Mouse (Mus musculus) spleen, adult 2 months (tissue): ENCODE measurements at regions not wholly inside any gene's neighbourhood (a gene's known extent, or its start where the extent isn't known, plus 50 kb on each side); places are given as distances from the start of the nearest gene placed in this dataset.
A peak's percentile ranks its signal among the peaks of the same experiment; 100 is the strongest.

Experiments used
- DNase-seq, 2 experiments: peaks; one replicate each; pipeline versions ENCODE4 v3.0.0 to v3.0.0-alpha.2; 2012 to 2021; ENCODE audit warnings: low spot score in 2 of 2, low read depth in 1 of 2
- H3K27ac ChIP-seq: fragments of 200-500 bp; 2 replicates; pipeline ENCODE4 v1.5.1; 2012; ENCODE audit warnings: low read length, inconsistent platforms; ENCODE audit not compliant: insufficient read depth
- H3K27me3 ChIP-seq: fragments of 200-500 bp; 2 replicates; pipeline ENCODE4 v1.6.1; 2012; ENCODE audit warnings: mild to moderate bottlenecking, moderate library complexity, low read length, inconsistent platforms; ENCODE audit not compliant: control insufficient read depth, insufficient read depth
- H3K36me3 ChIP-seq: fragments of 200-500 bp; 2 replicates; pipeline ENCODE4 v1.6.1; 2012; ENCODE audit warnings: mild to moderate bottlenecking, low read length, inconsistent platforms; ENCODE audit not compliant: control insufficient read depth, insufficient read depth
- H3K4me1 ChIP-seq: fragments of 200-500 bp; 2 replicates; pipeline ENCODE4 v1.6.1; 2011; ENCODE audit warnings: inconsistent platforms; ENCODE audit not compliant: control insufficient read depth, insufficient read depth, insufficient read length
- H3K4me3 ChIP-seq: fragments of 200-500 bp; 2 replicates; pipeline ENCODE4 v1.5.1; 2011; ENCODE audit warnings: mild to moderate bottlenecking, inconsistent platforms; ENCODE audit not compliant: insufficient read depth, insufficient read length; ENCODE audit errors: extremely low read depth
- CTCF ChIP-seq: fragments of 200-500 bp; IDR thresholded peaks from 2 replicates; pipeline ENCODE4 v1.5.1; 2011; ENCODE audit warnings: mild to moderate bottlenecking, inconsistent platforms; ENCODE audit not compliant: insufficient read depth, insufficient read length, insufficient replicate concordance; ENCODE audit errors: extremely low read depth
- POLR2A ChIP-seq: fragments of 200-500 bp; IDR thresholded peaks from 2 replicates; pipeline ENCODE4 v1.6.1; 2011; ENCODE audit warnings: low read depth, low read length, inconsistent platforms
- WGBS: fragments of 180-500 bp; shearing (Covaris S2); methylation state at CpG from one replicate; pipeline ENCODE4 v1.1.7; 2018; 5-methylcytosine and 5-hydroxymethylcytosine counted together

DNA sequence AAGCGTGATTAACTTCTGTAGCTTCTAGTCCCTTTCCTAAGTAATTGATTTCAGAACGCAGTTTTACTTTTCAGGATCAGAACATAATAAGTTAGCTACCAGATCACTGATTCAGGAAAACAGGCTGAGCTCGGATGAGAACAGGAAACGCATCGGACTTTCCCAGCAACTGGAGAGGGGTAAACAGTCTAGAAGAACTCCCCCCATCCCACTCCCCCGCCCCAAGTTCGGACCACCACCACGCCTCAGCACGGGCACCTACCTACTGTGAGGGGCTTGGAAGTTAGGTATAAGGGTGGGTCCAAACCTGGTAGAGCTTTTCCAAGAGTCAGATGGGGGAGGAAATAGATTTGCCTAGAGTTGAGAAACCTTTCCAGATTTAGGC is 76.1 kb downstream of the Kcnrg start:
- no peak for DNase-seq
- peaks cover 26% of the 10 kb centered on the region for H3K4me1 ChIP-seq

DNA sequence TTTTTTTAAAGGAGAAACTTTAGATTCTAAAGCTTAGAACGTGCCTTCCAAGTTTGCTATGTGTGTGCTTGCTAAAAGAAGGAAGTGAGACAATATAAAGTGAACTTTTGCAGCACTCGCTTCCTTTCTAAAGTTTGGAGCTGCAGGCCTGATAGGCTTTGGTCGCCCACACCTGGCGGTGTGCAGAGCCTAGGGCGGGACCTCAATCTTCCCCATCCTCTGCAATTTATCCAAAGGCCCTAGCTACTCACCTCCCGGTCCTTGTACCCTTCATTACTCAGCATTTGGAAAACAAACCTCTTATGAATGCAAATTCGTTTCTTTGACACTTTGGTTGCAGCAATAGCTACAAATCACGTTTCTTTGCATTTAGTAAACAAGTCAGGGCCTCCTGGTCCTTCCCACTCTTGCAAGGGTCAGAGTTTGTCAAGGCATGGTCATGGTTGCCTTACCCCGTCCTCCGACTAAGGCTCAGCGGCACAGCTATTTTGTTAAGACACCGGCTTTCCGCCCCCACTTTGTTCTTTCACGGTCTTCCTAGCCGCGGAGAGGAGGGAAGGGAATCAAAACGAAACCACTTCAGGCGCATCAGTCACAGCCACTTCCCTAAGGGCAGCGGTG is 76.6 kb downstream of the Kcnrg start:
- peaks cover 14% of the 10 kb centered on the region for H3K27me3 ChIP-seq
- H3K4me3 ChIP-seq = peak overlapping the region; percentile 20
- TF ChIP-seq CTCF (no peak), POLR2A (no peak; the same call in 1 of the 2 replicates)
- 4% methylated on average over 19 of the region's 19 CpGs for WGBS
- H3K27ac ChIP-seq = peak overlapping the region; percentile 100
- peak in 1 of 2 experiments; percentile 34 for DNase-seq
- peaks cover 28% of the 10 kb centered on the region for H3K4me1 ChIP-seq
- no peaks in the 10 kb centered on the region for H3K36me3 ChIP-seq

More for the DNA sequence above, 76.1 kb downstream of the Kcnrg start:
- Histone ChIP-seq H3K4me3 (peak overlapping the region; percentile 82), H3K36me3 (no peaks in the 10 kb centered on the region), H3K27ac (peak overlapping the region; percentile 100), H3K27me3 (peaks cover 10% of the 10 kb centered on the region)
- 7% methylated on average over 9 of the region's 9 CpGs for WGBS
- no peak for TF ChIP-seq POLR2A
- TF ChIP-seq CTCF = no peak

DNA sequence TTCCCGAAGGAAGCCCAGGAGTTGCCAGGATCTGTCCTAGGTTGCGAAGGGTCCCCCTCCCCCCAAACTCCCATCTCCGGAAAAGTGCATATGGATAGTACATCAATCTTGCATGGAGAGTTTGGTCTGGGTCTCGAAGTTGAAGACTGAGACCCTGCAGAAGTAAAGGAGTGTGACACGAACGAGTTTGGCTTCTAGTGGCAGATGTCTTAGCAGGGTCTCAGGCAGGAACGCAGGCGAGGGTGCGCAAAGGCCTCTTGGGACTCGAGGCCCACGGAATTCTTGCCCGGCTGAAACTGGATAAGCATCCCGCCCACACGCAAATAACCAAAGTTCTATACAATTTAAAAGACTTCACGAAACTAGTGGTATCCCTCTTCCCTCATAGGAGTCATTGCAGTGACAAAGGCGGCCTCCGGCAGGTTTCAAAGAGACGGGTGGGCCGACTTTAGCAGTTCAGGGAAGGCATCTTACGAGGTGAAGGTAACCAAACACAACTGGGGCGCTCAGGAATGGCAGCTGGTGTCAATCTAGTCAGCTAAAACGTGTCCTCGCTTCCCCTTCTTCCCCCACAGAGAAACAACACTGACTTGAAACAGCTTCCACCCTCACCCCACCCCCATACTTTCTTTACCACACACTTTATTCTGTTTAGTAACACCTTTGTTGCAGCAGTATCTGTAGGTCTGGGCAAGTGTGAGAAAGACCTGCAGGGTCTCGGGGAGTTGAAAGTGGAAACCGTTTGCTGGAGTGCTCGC is 77.4 kb downstream of the Kcnrg start:
- H3K4me3 ChIP-seq = peak overlapping the region; percentile 20; the same call in 1 of the 2 replicates
- DNase-seq = peak in 1 of 2 experiments; percentile 18
- TF ChIP-seq POLR2A (no peak), CTCF (no peak)
- H3K4me1 ChIP-seq = peaks cover 28% of the 10 kb centered on the region
- H3K27me3 ChIP-seq = peaks cover 19% of the 10 kb centered on the region
- WGBS = 41% methylated on average over 26 of the region's 26 CpGs
- peak overlapping the region; percentile 100 for H3K27ac ChIP-seq
- H3K36me3 ChIP-seq = no peaks in the 10 kb centered on the region

DNA sequence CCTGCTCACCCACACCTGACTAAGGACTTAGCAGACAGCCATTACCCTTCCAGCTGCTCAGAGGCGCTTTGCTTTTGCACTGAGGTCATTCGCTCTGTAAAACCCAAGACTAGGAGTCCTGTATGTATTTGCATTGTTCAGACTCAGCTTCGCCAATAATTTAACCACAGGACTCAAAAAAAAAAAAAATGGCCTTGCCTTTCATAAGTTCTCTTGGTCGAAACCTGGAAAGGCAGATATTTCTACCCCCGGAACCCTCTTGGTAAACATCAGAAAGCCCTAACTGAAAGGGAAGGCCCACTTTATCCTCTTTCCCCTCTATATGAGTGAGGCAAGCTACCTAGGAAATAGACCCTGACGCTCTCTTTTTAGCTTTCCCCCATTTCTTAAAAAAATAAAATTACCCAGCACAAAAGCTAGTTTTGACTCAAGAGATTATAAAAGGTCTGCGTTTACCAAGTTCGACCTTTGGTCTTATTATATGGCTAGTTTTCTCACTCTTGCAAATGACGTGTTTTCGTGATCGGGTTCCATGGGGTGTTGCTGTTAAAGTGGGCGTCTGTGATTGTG is 78.1 kb downstream of the Kcnrg start:
- no peak for DNase-seq
- no peaks in the 10 kb centered on the region for H3K36me3 ChIP-seq
- peaks cover 23% of the 10 kb centered on the region for H3K27me3 ChIP-seq
- no peak overlapping the region for H3K27ac ChIP-seq
- peaks cover 28% of the 10 kb centered on the region for H3K4me1 ChIP-seq
- no peak for TF ChIP-seq POLR2A
- no peak for TF ChIP-seq CTCF
- H3K4me3 ChIP-seq = no peak overlapping the region
- 85% methylated on average over 12 of the region's 12 CpGs for WGBS

DNA sequence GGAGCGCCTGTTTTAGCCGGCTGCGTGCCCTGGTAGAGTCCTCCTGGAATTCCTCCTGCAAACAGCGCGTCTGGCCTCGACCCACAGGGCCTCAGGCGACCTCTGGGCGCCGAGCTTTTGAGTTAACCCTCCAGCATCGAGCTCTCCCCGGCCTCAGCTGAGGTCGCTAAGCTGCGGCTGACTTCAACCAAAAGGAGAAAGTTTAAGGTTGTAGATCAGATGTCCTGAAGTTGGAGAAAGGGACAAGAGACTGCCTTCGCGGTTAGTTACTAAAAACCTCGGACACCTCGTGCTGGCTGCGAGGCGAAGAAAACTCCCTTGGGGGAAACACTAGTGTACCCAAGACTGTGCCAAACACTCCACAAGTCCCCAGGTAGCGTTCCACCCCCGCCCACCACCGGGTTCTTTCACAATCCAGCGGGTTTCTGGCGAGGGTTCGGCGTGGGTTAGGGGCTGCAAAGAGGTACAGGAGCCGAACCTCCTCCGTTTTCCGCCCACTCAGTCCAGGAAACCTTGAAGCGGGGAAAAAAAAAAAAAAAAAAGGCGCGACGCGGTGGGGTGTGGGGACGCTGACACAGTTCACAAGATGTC is 78.9 kb downstream of the Kcnrg start:
- peaks cover 26% of the 10 kb centered on the region for H3K4me1 ChIP-seq
- TF ChIP-seq POLR2A = no peak
- TF ChIP-seq CTCF = no peak
- H3K27me3 ChIP-seq = peaks cover 23% of the 10 kb centered on the region
- 22% methylated on average over 35 of the region's 35 CpGs for WGBS
- H3K36me3 ChIP-seq = no peaks in the 10 kb centered on the region
- no peak overlapping the region for H3K27ac ChIP-seq
- H3K4me3 ChIP-seq = peak overlapping the region; percentile 38; the same call in 1 of the 2 replicates
- DNase-seq = peak in 1 of 2 experiments; percentile 14

DNA sequence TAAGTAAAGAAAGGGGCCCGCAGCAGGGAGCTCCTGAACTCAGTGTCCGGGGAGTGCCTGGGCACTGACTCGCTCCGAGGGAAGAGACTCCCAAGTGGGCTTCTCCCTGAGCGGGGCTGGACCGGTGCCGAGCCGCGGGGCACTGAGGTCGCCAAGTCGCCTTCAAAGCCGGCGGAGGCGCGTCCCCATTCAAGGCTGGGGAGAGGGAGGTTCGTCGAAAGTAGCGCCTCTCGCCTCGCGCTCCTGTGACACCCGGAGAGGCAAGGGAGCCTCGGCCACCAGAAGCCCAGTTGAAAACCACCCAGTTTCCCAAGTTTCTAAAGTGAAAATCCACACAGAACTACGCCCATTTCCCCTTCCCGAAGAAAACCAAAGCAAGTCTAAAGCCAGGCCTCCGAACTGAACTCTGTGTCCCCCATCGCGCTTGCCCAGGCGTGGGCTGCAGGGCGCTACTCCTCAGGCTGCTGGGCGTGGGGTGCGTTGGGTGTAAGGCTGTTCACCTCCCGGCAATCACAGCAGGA is 79.6 kb downstream of the Kcnrg start:
- 1% methylated on average over 33 of the region's 33 CpGs for WGBS
- TF ChIP-seq CTCF = no peak
- TF ChIP-seq POLR2A = no peak
- no peak overlapping the region for H3K27ac ChIP-seq
- DNase-seq = peak in 1 of 2 experiments; percentile 23
- peaks cover 23% of the 10 kb centered on the region for H3K27me3 ChIP-seq
- no peaks in the 10 kb centered on the region for H3K36me3 ChIP-seq
- peaks cover 26% of the 10 kb centered on the region for H3K4me1 ChIP-seq
- H3K4me3 ChIP-seq = peak overlapping the region; percentile 59
